Mouse (Mus musculus) G1E (cell line): ENCODE results near the gene Itih4.

Experiments
- CTCF ChIP-seq: IDR thresholded peaks from 2 replicates; pipeline ENCODE4 v1.5.1; 2012; ENCODE audit warnings: low read depth, low read length, inconsistent platforms, mixed read lengths
- GATA1 ChIP-seq: IDR thresholded peaks from 2 replicates; pipeline ENCODE4 v1.6.1; 2012; ENCODE audit warnings: borderline replicate concordance, low read length, inconsistent platforms, mixed read lengths
- POLR2AphosphoS5 ChIP-seq: IDR thresholded peaks from 2 replicates; pipeline ENCODE4 v1.6.1; 2012; ENCODE audit warnings: low read depth, low read length, inconsistent platforms; ENCODE audit not compliant: insufficient replicate concordance

DNA sequence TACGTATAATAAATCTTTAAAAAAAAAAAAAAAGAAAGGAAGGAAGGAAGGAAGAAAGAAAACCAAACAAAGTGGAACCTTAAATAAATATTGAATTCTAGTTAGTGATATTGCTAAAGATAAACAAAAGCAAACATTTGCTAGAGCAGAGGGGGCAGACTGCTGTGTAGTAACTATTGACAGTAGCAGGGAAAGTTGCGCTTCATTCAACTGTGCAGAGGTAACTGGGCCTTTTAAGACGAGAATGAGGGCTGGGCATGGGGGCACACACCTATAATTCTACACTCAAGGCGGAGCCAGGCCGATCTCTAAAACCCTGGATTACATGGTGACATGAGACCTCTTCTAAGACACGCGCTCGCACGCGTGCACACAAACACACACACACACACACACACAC lies 63.7 kb downstream of the Itih4 start:
- no peak for TF ChIP-seq CTCF
- no peak for TF ChIP-seq POLR2AphosphoS5
- TF ChIP-seq GATA1: no peak
